Mouse (Mus musculus): ENCODE data around the gene Ly6g6d.

Ly6g6d gene

GRCm38 (mm10) chr17:35077786-35078233, at the start of gene Ly6g6d:
Gene Ly6g6d (minus strand): TSS chr17:35078065.
- peak; percentile 76 for DNase-seq

GRCm38 (mm10) chr17:35127017-35127416, 49.2 kb upstream of the Ly6g6d start:
- no peak for DNase-seq

- DNase-seq = peak; percentile 73
Measured at GRCm38 (mm10) chr17:35126206-35126611, 48.3 kb upstream of the Ly6g6d start, which contains the start of gene D17H6S53E. Gene D17H6S53E (plus strand): TSS chr17:35126373.

- peak; percentile 36 for DNase-seq
Measured at GRCm38 (mm10) chr17:35125578-35125977, 47.7 kb upstream of the Ly6g6d start.

- DNase-seq = no peak
Measured at GRCm38 (mm10) chr17:35125081-35125480, 47.2 kb upstream of the Ly6g6d start.

- DNase-seq = peak; percentile 56
Measured at GRCm38 (mm10) chr17:35124261-35124896, 46.5 kb upstream of the Ly6g6d start.

- peak; percentile 49 for DNase-seq
Measured at GRCm38 (mm10) chr17:35123287-35123686, 45.4 kb upstream of the Ly6g6d start.

GRCm38 (mm10) chr17:35121871-35122303, 44.0 kb upstream of the Ly6g6d start, which contains the start of gene Csnk2b:
Gene Csnk2b (minus strand): TSS chr17:35122053.
- DNase-seq = peak; percentile 86

- peak; percentile 99 for DNase-seq
Measured at GRCm38 (mm10) chr17:35121143-35121799, 43.4 kb upstream of the Ly6g6d start, which contains the start of gene Gpank1. Gene Gpank1 (plus strand): TSS chr17:35121455.

GRCm38 (mm10) chr17:35120745-35121142, 42.9 kb upstream of the Ly6g6d start:
- DNase-seq = peak; percentile 82

GRCm38 (mm10) chr17:35115046-35116019, 37.5 kb upstream of the Ly6g6d start, which contains the start of gene Ly6g5b:
Gene Ly6g5b (minus strand): TSS chr17:35115428.
- DNase-seq = no peak

GRCm38 (mm10) chr17:35111774-35112173, 33.9 kb upstream of the Ly6g6d start:
- DNase-seq = no peak

GRCm38 (mm10) chr17:35108097-35108496, 30.2 kb upstream of the Ly6g6d start, which contains the start of gene Ly6g5c:
Gene Ly6g5c (plus strand): TSS chr17:35108279.
- peak; percentile 81 for DNase-seq

GRCm38 (mm10) chr17:35106522-35106921, 28.7 kb upstream of the Ly6g6d start:
- no peak for DNase-seq

- DNase-seq = peak; percentile 81
Measured at GRCm38 (mm10) chr17:35105740-35106389, 28.0 kb upstream of the Ly6g6d start.

- no peak for DNase-seq
Measured at GRCm38 (mm10) chr17:35104754-35105153, 26.9 kb upstream of the Ly6g6d start.

- DNase-seq = no peak
Measured at GRCm38 (mm10) chr17:35104079-35104478, 26.2 kb upstream of the Ly6g6d start.

GRCm38 (mm10) chr17:35103221-35103690, 25.4 kb upstream of the Ly6g6d start:
- no peak for DNase-seq

- DNase-seq = no peak
Measured at GRCm38 (mm10) chr17:35102299-35102698, 24.4 kb upstream of the Ly6g6d start.

GRCm38 (mm10) chr17:35101161-35101560, 23.3 kb upstream of the Ly6g6d start:
- no peak for DNase-seq

- DNase-seq = no peak
Measured at GRCm38 (mm10) chr17:35100196-35100765, 22.4 kb upstream of the Ly6g6d start.
